Mouse (Mus musculus): Measurements from ENCODE around the gene Postn. TPM values are rescaled to one million over a fixed set of nuclear protein-coding genes. Genes with fewer than 3 reads are reported as not detected.

Gene Postn
- polyA plus RNA-seq, 1 experiment, result 34.4 TPM

GRCm38 (mm10) chr3:54376014-54376413, 15.1 kb downstream of the Postn start:
- 87% methylated on average over 6 of the region's 6 CpGs for WGBS
- H3K4me1 ChIP-seq (ENCODE audit: control insufficient read depth, insufficient read depth, low read length), result no peaks in the 10 kb centered on the region; the same call in 1 of the 2 replicates
- TF ChIP-seq CTCF (IDR thresholded peaks at IDR 0.05; ENCODE audit: control insufficient read depth, insufficient read depth, low read length), result no peak
- no peak for TF ChIP-seq POLR2A (IDR thresholded peaks at IDR 0.05; ENCODE audit: borderline replicate concordance, control insufficient read depth, low read depth, low read length)
- H3K4me3 ChIP-seq (replicated peaks; ENCODE audit: control insufficient read depth, low read depth, low read length), result no peak overlapping the region
- no peak overlapping the region for H3K27ac ChIP-seq (ENCODE audit: control insufficient read depth, insufficient read depth, low read depth, low read length, poor library complexity)

- Histone ChIP-seq H3K4me1 (ENCODE audit: control insufficient read depth, insufficient read depth, low read length) (no peaks in the 10 kb centered on the region; the same call in 1 of the 2 replicates), H3K27ac (ENCODE audit: control insufficient read depth, insufficient read depth, low read depth, low read length, poor library complexity) (no peak overlapping the region), H3K4me3 (replicated peaks; ENCODE audit: control insufficient read depth, low read depth, low read length) (no peak overlapping the region)
- TF ChIP-seq POLR2A (IDR thresholded peaks at IDR 0.05; ENCODE audit: borderline replicate concordance, control insufficient read depth, low read depth, low read length) (no peak), CTCF (IDR thresholded peaks at IDR 0.05; ENCODE audit: control insufficient read depth, insufficient read depth, low read length) (no peak)
- 64% methylated on average over 2 of the region's 2 CpGs for WGBS
Observed at GRCm38 (mm10) chr3:54377647-54378046, 16.7 kb downstream of the Postn start.

- H3K4me1 ChIP-seq (ENCODE audit: control insufficient read depth, insufficient read depth, low read length), result no peaks in the 10 kb centered on the region; the same call in 1 of the 2 replicates
- H3K27ac ChIP-seq (ENCODE audit: control insufficient read depth, insufficient read depth, low read depth, low read length, poor library complexity), result no peak overlapping the region
- 5% methylated on average over 1 of the region's 1 CpGs for WGBS
- no peak overlapping the region for H3K4me3 ChIP-seq (replicated peaks; ENCODE audit: control insufficient read depth, low read depth, low read length)
- TF ChIP-seq POLR2A (IDR thresholded peaks at IDR 0.05; ENCODE audit: borderline replicate concordance, control insufficient read depth, low read depth, low read length) (no peak), CTCF (IDR thresholded peaks at IDR 0.05; ENCODE audit: control insufficient read depth, insufficient read depth, low read length) (no peak)
Observed at GRCm38 (mm10) chr3:54378135-54378534, 17.2 kb downstream of the Postn start.

GRCm38 (mm10) chr3:54379981-54380380, 19.1 kb downstream of the Postn start:
- 75% methylated on average over 4 of the region's 4 CpGs for WGBS
- TF ChIP-seq POLR2A (IDR thresholded peaks at IDR 0.05; ENCODE audit: borderline replicate concordance, control insufficient read depth, low read depth, low read length), result no peak
- no peak for TF ChIP-seq CTCF (IDR thresholded peaks at IDR 0.05; ENCODE audit: control insufficient read depth, insufficient read depth, low read length)
- Histone ChIP-seq H3K4me3 (replicated peaks; ENCODE audit: control insufficient read depth, low read depth, low read length) (no peak overlapping the region), H3K27ac (ENCODE audit: control insufficient read depth, insufficient read depth, low read depth, low read length, poor library complexity) (no peak overlapping the region), H3K4me1 (ENCODE audit: control insufficient read depth, insufficient read depth, low read length) (no peaks in the 10 kb centered on the region; the same call in 1 of the 2 replicates)

- WGBS, result 53% methylated on average over 2 of the region's 2 CpGs
- H3K4me3 ChIP-seq (replicated peaks; ENCODE audit: control insufficient read depth, low read depth, low read length), result no peak overlapping the region
- H3K27ac ChIP-seq (ENCODE audit: control insufficient read depth, insufficient read depth, low read depth, low read length, poor library complexity), result no peak overlapping the region
- TF ChIP-seq CTCF (IDR thresholded peaks at IDR 0.05; ENCODE audit: control insufficient read depth, insufficient read depth, low read length) (no peak), POLR2A (IDR thresholded peaks at IDR 0.05; ENCODE audit: borderline replicate concordance, control insufficient read depth, low read depth, low read length) (no peak)
- H3K4me1 ChIP-seq (ENCODE audit: control insufficient read depth, insufficient read depth, low read length), result no peaks in the 10 kb centered on the region
Observed at GRCm38 (mm10) chr3:54399321-54399720, 38.4 kb downstream of the Postn start.

- no peak overlapping the region for H3K27ac ChIP-seq (ENCODE audit: control insufficient read depth, insufficient read depth, low read depth, low read length, poor library complexity)
- 22% methylated on average over 2 of the region's 2 CpGs for WGBS
- TF ChIP-seq POLR2A (IDR thresholded peaks at IDR 0.05; ENCODE audit: borderline replicate concordance, control insufficient read depth, low read depth, low read length), result no peak
- no peak for TF ChIP-seq CTCF (IDR thresholded peaks at IDR 0.05; ENCODE audit: control insufficient read depth, insufficient read depth, low read length)
- H3K4me3 ChIP-seq (replicated peaks; ENCODE audit: control insufficient read depth, low read depth, low read length), result no peak overlapping the region
- H3K4me1 ChIP-seq (ENCODE audit: control insufficient read depth, insufficient read depth, low read length), result no peaks in the 10 kb centered on the region
Observed at GRCm38 (mm10) chr3:54399911-54400310, 39.0 kb downstream of the Postn start.

- Histone ChIP-seq H3K4me3 (replicated peaks; ENCODE audit: control insufficient read depth, low read depth, low read length) (no peak overlapping the region), H3K27ac (ENCODE audit: control insufficient read depth, insufficient read depth, low read depth, low read length, poor library complexity) (no peak overlapping the region), H3K4me1 (ENCODE audit: control insufficient read depth, insufficient read depth, low read length) (no peaks in the 10 kb centered on the region)
- WGBS, result 68% methylated on average over 1 of the region's 1 CpGs
- no peak for TF ChIP-seq POLR2A (IDR thresholded peaks at IDR 0.05; ENCODE audit: borderline replicate concordance, control insufficient read depth, low read depth, low read length)
Observed at GRCm38 (mm10) chr3:54400617-54401016, 39.7 kb downstream of the Postn start.

- no peak overlapping the region for H3K4me3 ChIP-seq (replicated peaks; ENCODE audit: control insufficient read depth, low read depth, low read length)
- WGBS, result 70% methylated on average over 5 of the region's 5 CpGs
- TF ChIP-seq POLR2A (IDR thresholded peaks at IDR 0.05; ENCODE audit: borderline replicate concordance, control insufficient read depth, low read depth, low read length) (no peak), CTCF (IDR thresholded peaks at IDR 0.05; ENCODE audit: control insufficient read depth, insufficient read depth, low read length) (no peak)
- no peak overlapping the region for H3K27ac ChIP-seq (ENCODE audit: control insufficient read depth, insufficient read depth, low read depth, low read length, poor library complexity)
- H3K4me1 ChIP-seq (ENCODE audit: control insufficient read depth, insufficient read depth, low read length), result no peaks in the 10 kb centered on the region
Observed at GRCm38 (mm10) chr3:54401706-54402105, 40.8 kb downstream of the Postn start.

GRCm38 (mm10) chr3:54403791-54404190, 42.9 kb downstream of the Postn start:
- no peak for TF ChIP-seq POLR2A (IDR thresholded peaks at IDR 0.05; ENCODE audit: borderline replicate concordance, control insufficient read depth, low read depth, low read length)
- TF ChIP-seq CTCF (IDR thresholded peaks at IDR 0.05; ENCODE audit: control insufficient read depth, insufficient read depth, low read length), result no peak
- Histone ChIP-seq H3K4me3 (replicated peaks; ENCODE audit: control insufficient read depth, low read depth, low read length) (no peak overlapping the region), H3K27ac (ENCODE audit: control insufficient read depth, insufficient read depth, low read depth, low read length, poor library complexity) (no peak overlapping the region), H3K4me1 (ENCODE audit: control insufficient read depth, insufficient read depth, low read length) (no peaks in the 10 kb centered on the region)
- 62% methylated on average over 3 of the region's 3 CpGs for WGBS

Measured in bone marrow, adult 2 months (tissue).